Mouse (Mus musculus): Measurements from ENCODE around the gene Tab1. TPM values are rescaled to one million over a fixed set of nuclear protein-coding genes. Genes with fewer than 3 reads are reported as not detected.

The Tab1 gene
- total and polyA plus RNA-seq, 3 experiments = 17.8 to 24.5 (median 24.1) TPM

DNA sequence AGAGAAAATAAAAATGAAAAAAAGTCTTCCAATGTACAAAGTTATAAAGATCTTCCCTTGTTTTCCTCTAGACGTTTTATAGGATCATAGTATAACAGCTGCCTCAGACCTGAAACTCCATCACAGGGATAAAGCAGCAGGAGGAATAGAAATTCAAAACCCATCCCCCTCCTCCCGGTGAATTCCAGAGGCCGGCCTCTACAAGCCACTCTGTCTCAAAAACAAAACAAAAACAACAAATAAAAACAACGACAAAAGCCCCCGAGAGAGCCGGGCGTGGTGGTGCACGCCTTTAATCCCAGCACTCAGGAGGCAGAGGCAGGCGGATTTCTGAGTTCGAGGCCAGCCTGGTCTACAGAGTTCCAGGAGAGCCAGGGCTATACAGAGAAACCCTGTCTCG is 42.8 kb upstream of the Tab1 start:
- intact Hi-C loops (cut with DNase I) = loop anchor here (2.0 kb wide), 1 partner anchor 615 kb away; no protein-coding TSS in a partner anchor
- Histone ChIP-seq H3K27ac (no peak overlapping the region; the same call in 1 of the 2 replicates), H3K79me2 (replicated peaks; ENCODE audit: control insufficient read depth, insufficient read depth, low read length) (no peaks in the 10 kb centered on the region; the same call in 1 of the 2 replicates), H3K4me3 (no peak overlapping the region), H3K36me3 (ENCODE audit: control insufficient read depth, insufficient read depth, low read length) (no peaks in the 10 kb centered on the region), H3K4me1 (ENCODE audit: control insufficient read depth, insufficient read depth, low read length) (no peaks in the 10 kb centered on the region), H3K27me3 (ENCODE audit: control insufficient read depth, insufficient read depth, low read length) (0 out of 2 replicates have a peak, but pooled peaks cover 3% of the 10 kb centered on the region), H3K9ac (ENCODE audit: low read depth, low read length) (no peak overlapping the region)
- DNase-seq = no peak
- WGBS = 76% methylated on average over 11 of the region's 11 CpGs
- TF ChIP-seq CTCF (IDR thresholded peaks at IDR 0.05) = no peak
- no peak for TF ChIP-seq POLR2A (IDR thresholded peaks at IDR 0.05; ENCODE audit: insufficient read depth, low read depth, low read length)
- no peak for TF ChIP-seq EP300 (IDR thresholded peaks at IDR 0.05; ENCODE audit: insufficient read depth, low read depth, low read length)

DNA sequence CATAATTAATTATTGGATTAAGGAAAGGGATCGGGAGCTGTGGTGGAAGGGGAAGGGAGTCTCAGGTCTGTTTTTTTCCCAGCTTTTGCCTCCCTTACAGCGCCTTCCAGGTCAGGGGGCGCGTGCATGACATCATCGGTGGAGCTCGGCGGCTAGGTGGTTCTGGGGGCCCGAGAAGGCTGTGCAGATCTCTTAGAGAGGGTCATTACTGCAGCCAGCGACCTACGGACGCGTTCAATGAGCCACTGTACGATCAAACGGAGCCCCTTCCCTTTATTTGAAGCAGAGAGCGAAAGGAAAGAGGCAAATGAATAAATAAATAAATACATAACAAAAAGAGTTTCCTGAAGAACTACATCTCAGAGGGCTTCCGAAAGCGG is 42.2 kb upstream of the Tab1 start:
- no peaks in the 10 kb centered on the region for H3K4me1 ChIP-seq (ENCODE audit: control insufficient read depth, insufficient read depth, low read length)
- intact Hi-C loops (cut with DNase I) = loop anchor here (2.0 kb wide), 1 partner anchor 614 kb away; no protein-coding TSS in a partner anchor
- TF ChIP-seq EP300 (IDR thresholded peaks at IDR 0.05; ENCODE audit: insufficient read depth, low read depth, low read length) (no peak), CTCF (IDR thresholded peaks at IDR 0.05) (no peak), POLR2A (IDR thresholded peaks at IDR 0.05; ENCODE audit: insufficient read depth, low read depth, low read length) (no peak)
- H3K4me3 ChIP-seq = peak overlapping the region; percentile 62
- H3K36me3 ChIP-seq (ENCODE audit: control insufficient read depth, insufficient read depth, low read length) = no peaks in the 10 kb centered on the region
- H3K9ac ChIP-seq (ENCODE audit: low read depth, low read length) = peak overlapping the region; percentile 65
- peak overlapping the region; percentile 75 for H3K27ac ChIP-seq
- no peak for DNase-seq
- WGBS = 3% methylated on average over 17 of the region's 17 CpGs
- H3K27me3 ChIP-seq (ENCODE audit: control insufficient read depth, insufficient read depth, low read length) = 0 out of 2 replicates have a peak, but pooled peaks cover 3% of the 10 kb centered on the region
- H3K79me2 ChIP-seq (replicated peaks; ENCODE audit: control insufficient read depth, insufficient read depth, low read length) = no peaks in the 10 kb centered on the region; the same call in 1 of the 2 replicates

DNA sequence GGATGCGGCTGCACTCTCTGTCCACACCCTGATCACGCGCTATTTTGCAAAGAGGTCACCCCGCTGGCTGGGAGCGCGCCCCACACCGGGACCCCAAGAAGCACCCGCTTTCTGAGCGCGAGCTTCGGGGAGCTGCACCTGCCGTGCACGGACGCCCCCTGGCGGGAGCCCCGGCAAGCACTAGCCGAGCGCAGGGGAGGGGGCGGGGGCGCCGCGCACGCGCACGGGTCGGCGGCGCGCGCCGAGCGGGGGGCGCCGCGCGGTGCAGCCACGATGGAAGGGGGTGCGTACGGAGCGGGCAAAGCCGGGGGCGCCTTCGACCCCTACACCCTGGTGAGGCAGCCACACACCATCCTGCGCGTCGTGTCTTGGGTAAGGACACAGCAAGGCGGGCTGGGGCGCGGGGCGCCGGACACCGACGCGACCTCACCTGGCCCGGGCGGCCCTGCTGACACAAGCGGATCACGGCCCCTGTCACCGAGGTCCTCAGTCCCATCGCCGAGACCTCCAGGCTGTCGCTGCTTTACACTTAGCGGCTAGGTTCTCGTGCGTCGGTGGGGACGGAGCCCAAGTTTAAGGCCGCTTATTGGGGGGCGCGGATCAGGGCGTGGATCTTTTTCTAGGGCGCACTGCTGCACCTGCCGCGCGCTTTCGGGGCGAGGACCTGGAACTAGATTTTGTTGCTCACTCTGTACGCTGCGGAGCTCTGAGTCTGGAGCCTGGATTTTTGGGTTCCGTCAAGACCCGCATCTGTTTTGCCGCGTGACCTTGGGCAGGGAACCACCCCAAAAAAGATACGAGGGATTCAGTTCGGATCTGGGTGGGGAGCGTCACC is 41.6 kb upstream of the Tab1 start, which contains the start of the genes Syngr1 and Rpl3:
Syngr1 (plus strand) TSS at position 214 of the 835 bp plus-strand sequence.
Rpl3 (minus strand) TSS at position 748 of the 835 bp plus-strand sequence.
- peak within 1 kb of the TSS; percentile 75 for H3K27ac ChIP-seq
- DNase-seq = peak; percentile 84 to 88
- 3% methylated on average over 76 of the region's 86 CpGs for WGBS
- H3K27me3 ChIP-seq (ENCODE audit: control insufficient read depth, insufficient read depth, low read length) = 0 out of 2 replicates have a peak, but pooled peaks cover 3% of the 10 kb centered on the region
- no peaks in the 10 kb centered on the region for H3K4me1 ChIP-seq (ENCODE audit: control insufficient read depth, insufficient read depth, low read length)
- no peaks in the 10 kb centered on the region for H3K36me3 ChIP-seq (ENCODE audit: control insufficient read depth, insufficient read depth, low read length)
- peak within 1 kb of the TSS; percentile 77 for H3K9ac ChIP-seq (ENCODE audit: low read depth, low read length)
- peak; percentile 81 for TF ChIP-seq CTCF (IDR thresholded peaks at IDR 0.05)
- no peak for TF ChIP-seq EP300 (IDR thresholded peaks at IDR 0.05; ENCODE audit: insufficient read depth, low read depth, low read length)
- peak within 1 kb of the TSS; percentile 62 for H3K4me3 ChIP-seq
- intact Hi-C loops (cut with DNase I) = loop anchor here (2.0 kb wide), 1 partner anchor 613 kb away; no protein-coding TSS in a partner anchor
- no peaks in the 10 kb centered on the region; the same call in 1 of the 2 replicates for H3K79me2 ChIP-seq (replicated peaks; ENCODE audit: control insufficient read depth, insufficient read depth, low read length)

DNA sequence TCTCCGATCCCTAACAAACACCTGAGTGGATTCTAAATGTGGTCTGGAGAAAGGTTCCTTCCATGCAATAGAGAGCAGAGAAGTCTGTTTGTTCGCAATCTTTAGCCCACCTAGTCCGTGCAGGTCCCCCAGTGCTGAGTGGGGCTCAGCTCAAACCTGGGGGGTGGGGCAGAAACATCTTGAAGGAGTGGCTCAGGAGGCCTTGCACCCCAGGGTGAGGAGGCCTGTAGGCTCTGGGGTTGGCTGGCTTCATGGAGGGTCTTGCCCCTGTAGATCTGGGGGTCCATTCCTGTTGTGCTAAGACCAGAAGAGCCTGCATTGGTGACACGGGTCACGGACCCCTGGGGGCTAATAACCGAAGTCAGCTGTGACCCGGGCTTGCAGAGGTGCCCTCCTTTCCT is 40.9 kb upstream of the Tab1 start:
- no peak for DNase-seq
- H3K27me3 ChIP-seq (ENCODE audit: control insufficient read depth, insufficient read depth, low read length) = 0 out of 2 replicates have a peak, but pooled peaks cover 3% of the 10 kb centered on the region
- no peaks in the 10 kb centered on the region; the same call in 1 of the 2 replicates for H3K4me1 ChIP-seq (ENCODE audit: control insufficient read depth, insufficient read depth, low read length)
- H3K4me3 ChIP-seq = peak overlapping the region; percentile 62
- no peak overlapping the region for H3K9ac ChIP-seq (ENCODE audit: low read depth, low read length)
- H3K79me2 ChIP-seq (replicated peaks; ENCODE audit: control insufficient read depth, insufficient read depth, low read length) = no peaks in the 10 kb centered on the region; the same call in 1 of the 2 replicates
- TF ChIP-seq POLR2A (IDR thresholded peaks at IDR 0.05; ENCODE audit: insufficient read depth, low read depth, low read length) (no peak), EP300 (IDR thresholded peaks at IDR 0.05; ENCODE audit: insufficient read depth, low read depth, low read length) (no peak)
- WGBS = 56% methylated on average over 7 of the region's 7 CpGs
- H3K36me3 ChIP-seq (ENCODE audit: control insufficient read depth, insufficient read depth, low read length) = no peaks in the 10 kb centered on the region
- intact Hi-C loops (cut with DNase I) = no loop called here
- H3K27ac ChIP-seq = peak overlapping the region; percentile 75; the same call in 1 of the 2 replicates

DNA sequence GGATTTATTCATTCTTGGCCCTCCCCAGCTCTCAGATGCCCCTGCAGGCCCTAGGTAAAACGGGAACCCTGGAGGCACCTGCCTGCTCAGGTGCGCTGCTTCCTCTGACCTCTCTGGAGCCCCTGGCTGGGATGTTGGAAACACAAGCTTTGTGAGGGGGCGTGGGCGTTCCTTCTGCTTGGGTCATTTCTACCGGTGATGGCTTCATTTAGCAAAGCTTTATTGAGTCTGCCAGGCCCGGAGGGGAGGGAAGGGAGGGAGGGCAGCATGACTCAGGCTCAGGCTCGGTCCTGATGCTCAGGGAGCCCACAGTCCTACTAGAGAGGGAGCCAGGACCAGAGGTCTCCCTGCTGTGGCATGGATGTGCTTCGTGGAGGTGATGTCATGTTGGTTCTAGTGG is 40.3 kb upstream of the Tab1 start:
- H3K4me1 ChIP-seq (ENCODE audit: control insufficient read depth, insufficient read depth, low read length) = no peaks in the 10 kb centered on the region; the same call in none of the 2 replicates
- H3K27ac ChIP-seq = no peak overlapping the region
- WGBS = 33% methylated on average over 8 of the region's 8 CpGs
- H3K27me3 ChIP-seq (ENCODE audit: control insufficient read depth, insufficient read depth, low read length) = 0 out of 2 replicates have a peak, but pooled peaks cover 3% of the 10 kb centered on the region
- intact Hi-C loops (cut with DNase I) = no loop called here
- no peak for DNase-seq
- H3K36me3 ChIP-seq (ENCODE audit: control insufficient read depth, insufficient read depth, low read length) = no peaks in the 10 kb centered on the region
- H3K4me3 ChIP-seq = no peak overlapping the region
- TF ChIP-seq CTCF (IDR thresholded peaks at IDR 0.05) = no peak
- no peak for TF ChIP-seq EP300 (IDR thresholded peaks at IDR 0.05; ENCODE audit: insufficient read depth, low read depth, low read length)
- TF ChIP-seq POLR2A (IDR thresholded peaks at IDR 0.05; ENCODE audit: insufficient read depth, low read depth, low read length) = no peak
- H3K9ac ChIP-seq (ENCODE audit: low read depth, low read length) = no peak overlapping the region
- no peaks in the 10 kb centered on the region; the same call in 1 of the 2 replicates for H3K79me2 ChIP-seq (replicated peaks; ENCODE audit: control insufficient read depth, insufficient read depth, low read length)
